Mouse (Mus musculus) 3134 (cell line): ENCODE data around the gene Rwdd3.

Source experiments
- DNase-seq: peaks from one replicate; pipeline ENCODE4 v3.0.0-alpha.2; 2011; ENCODE audit warnings: low spot score; ENCODE audit not compliant: insufficient read length; ENCODE audit errors: extremely low read depth

Rwdd3 gene

GRCm38 (mm10) chr3:121171243-121171871 lies at the start of gene Rwdd3:
Gene Rwdd3 (minus strand): TSS chr3:121171695.
- DNase-seq = peak; percentile 92

GRCm38 (mm10) chr3:121217011-121217410 lies 45.5 kb upstream of the Rwdd3 start:
- DNase-seq = no peak

GRCm38 (mm10) chr3:121213501-121213900 lies 42.0 kb upstream of the Rwdd3 start:
- DNase-seq = no peak

GRCm38 (mm10) chr3:121212156-121212555 lies 40.7 kb upstream of the Rwdd3 start:
- no peak for DNase-seq

GRCm38 (mm10) chr3:121208994-121209393 lies 37.5 kb upstream of the Rwdd3 start:
- DNase-seq = no peak

GRCm38 (mm10) chr3:121206202-121206882 lies 34.8 kb upstream of the Rwdd3 start:
- DNase-seq = no peak

GRCm38 (mm10) chr3:121202638-121203037 lies 31.1 kb upstream of the Rwdd3 start:
- no peak for DNase-seq

GRCm38 (mm10) chr3:121201012-121201747 lies 29.7 kb upstream of the Rwdd3 start:
- no peak for DNase-seq

- DNase-seq = no peak
Observed at GRCm38 (mm10) chr3:121189199-121189598, 17.7 kb upstream of the Rwdd3 start.

- no peak for DNase-seq
Observed at GRCm38 (mm10) chr3:121187510-121187909, 16.0 kb upstream of the Rwdd3 start.

- no peak for DNase-seq
Observed at GRCm38 (mm10) chr3:121186925-121187324, 15.4 kb upstream of the Rwdd3 start.

GRCm38 (mm10) chr3:121185197-121185596 lies 13.7 kb upstream of the Rwdd3 start:
- no peak for DNase-seq

- DNase-seq = no peak
Observed at GRCm38 (mm10) chr3:121176011-121176410, 4.5 kb upstream of the Rwdd3 start.

- DNase-seq = no peak
Observed at GRCm38 (mm10) chr3:121174248-121174945, 2.9 kb upstream of the Rwdd3 start.

GRCm38 (mm10) chr3:121172718-121173117 lies 1.2 kb upstream of the Rwdd3 start:
- no peak for DNase-seq

GRCm38 (mm10) chr3:121171872-121172265 lies 374 bp upstream of the Rwdd3 start:
- no peak for DNase-seq

GRCm38 (mm10) chr3:121170631-121171030 lies 864 bp downstream of the Rwdd3 start:
- no peak for DNase-seq

- DNase-seq = no peak
Observed at GRCm38 (mm10) chr3:121169092-121169942, 2.2 kb downstream of the Rwdd3 start.

- DNase-seq = no peak
Observed at GRCm38 (mm10) chr3:121168581-121168980, 2.9 kb downstream of the Rwdd3 start.

GRCm38 (mm10) chr3:121163271-121163819 lies 8.2 kb downstream of the Rwdd3 start:
- peak; percentile 26 for DNase-seq
